Mouse (Mus musculus): Measurements from ENCODE around the gene Rnf186.

The Rnf186 gene

GRCm38 (mm10) chr4:139013281-139013680 is 46.4 kb downstream of the Rnf186 start:
- DNase-seq (ENCODE audit: low spot score in 2 of 2) = peak in 1 of 2 experiments; percentile 28

- DNase-seq (ENCODE audit: low spot score in 2 of 2) = no peak
Measured at GRCm38 (mm10) chr4:139014793-139015192, 47.9 kb downstream of the Rnf186 start.

All from urinary bladder, adult 18-20 months (tissue).